Mouse (Mus musculus): ENCODE results near the gene Lrrtm4.

DNA sequence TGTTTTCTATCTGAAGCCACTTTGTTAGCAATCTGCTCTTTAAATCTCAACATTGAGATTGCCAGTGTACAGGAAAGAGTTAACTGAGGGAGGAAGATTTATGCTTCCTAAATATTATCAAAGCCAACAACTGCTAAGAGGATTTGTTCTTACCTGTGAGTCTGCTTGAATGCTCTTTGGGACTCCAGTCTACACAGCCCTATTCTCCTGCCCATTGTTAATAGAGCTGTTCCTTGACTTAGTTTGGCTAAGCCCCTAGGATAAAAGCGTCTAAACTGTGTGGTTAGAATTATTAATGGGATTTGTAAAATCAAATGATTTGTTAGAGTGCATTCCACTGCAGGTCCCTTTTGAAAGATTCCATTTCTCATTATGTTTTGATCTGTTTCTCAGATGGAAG is 168.1 kb downstream of the Lrrtm4 start:
- no peak for TF ChIP-seq POLR2A (IDR thresholded peaks at IDR 0.05; ENCODE audit: low read depth, low read length)
- no peak for TF ChIP-seq CTCF (conservative IDR thresholded peaks at IDR 0.05; ENCODE audit: insufficient read depth, insufficient read length, low read depth, low read length)
